Mouse (Mus musculus): ENCODE data around the gene Slc25a35.
"Not testable (repeated sequence)": the region's sequence is repeated elsewhere in the genome, so short reads cannot be mapped to it uniquely, and the experiment has no call there.

- TF ChIP-seq ZC3H11A (IDR thresholded peaks at IDR 0.05; ENCODE audit: borderline replicate concordance, low read depth, low read length); ZNF384 (IDR thresholded peaks at IDR 0.05; ENCODE audit: low read depth, low read length); HCFC1 (IDR thresholded peaks at IDR 0.05; ENCODE audit: borderline replicate concordance, insufficient read depth, low read length); MAFK (IDR thresholded peaks at IDR 0.05; ENCODE audit: insufficient read depth, low read depth, low read length); CHD2 (IDR thresholded peaks at IDR 0.05; ENCODE audit: low read depth, low read length): not testable (repeated sequence)
These were observed 38.6 kb downstream of the Slc25a35 start for GRCm38 (mm10) chr11:69006575-69006974.
